15 mouse cellular contexts compared by ENCODE assay signal in genomic region chr2:109848305-109848704, GRCm38 (mm10). TPM values are rescaled to one million over a fixed set of nuclear protein-coding genes. Genes with fewer than 3 reads are reported as not detected.
DNase-seq lines count a peak whose midpoint lies in the region; ATAC-seq and TF ChIP-seq lines count a peak whose summit lies in the region.
"Had no signal": no experiment of that assay in that cellular context is flagged by ENCODE, and none has a peak within 500 bp of the region (broad histone marks: within the 10 kb centered on the region; RNA-seq: fewer than 3 reads in every experiment).

No protein-coding gene starts in this region.

- 35% methylated on average over 4 of the region's 4 CpGs for WGBS in forebrain, embryonic 12.5 days
- 27% methylated on average over 4 of the region's 4 CpGs for WGBS in forebrain, embryonic 11.5 days
- 41% methylated on average over 4 of the region's 4 CpGs for WGBS in hindbrain, postnatal 0 days

- TF ChIP-seq CTCF in hindbrain, postnatal 0 days (IDR thresholded peaks at IDR 0.05; ENCODE audit: low read depth): no peak

- H3K4me2 ChIP-seq in forebrain, embryonic 12.5 days: peak overlapping the region; percentile 4
- no peak overlapping the region for H3K4me2 ChIP-seq in forebrain, embryonic 11.5 days (ENCODE audit: low read depth, low read length, severe bottlenecking)
- peak overlapping the region; percentile 25; the same call in 1 of the 2 replicates for H3K4me2 ChIP-seq in hindbrain, postnatal 0 days (ENCODE audit: low read depth, low read length)
- peak overlapping the region; percentile 78 for H3K4me2 ChIP-seq in myocyte (ENCODE audit: low read depth)
- H3K4me2 ChIP-seq: heart, embryonic 15.5 days had no signal

- H3K27me3 ChIP-seq in forebrain, embryonic 12.5 days: no peaks in the 10 kb centered on the region
- no peaks in the 10 kb centered on the region for H3K27me3 ChIP-seq in forebrain, embryonic 11.5 days (ENCODE audit: control insufficient read depth, insufficient read depth, low read length)
- no peaks in the 10 kb centered on the region for H3K27me3 ChIP-seq in hindbrain, postnatal 0 days (ENCODE audit: insufficient read depth, low read length)
- H3K27me3 ChIP-seq in myocyte (ENCODE audit: control insufficient read depth, insufficient read depth, insufficient read length): no peaks in the 10 kb centered on the region
- H3K27me3 ChIP-seq: heart, embryonic 15.5 days had no signal

- H3K4me3 ChIP-seq in forebrain, embryonic 12.5 days (replicated peaks): no peak overlapping the region
- H3K4me3 ChIP-seq in forebrain, embryonic 11.5 days (ENCODE audit: low read depth, low read length): no peak overlapping the region
- H3K4me3 ChIP-seq in hindbrain, postnatal 0 days (ENCODE audit: low read length): no peak overlapping the region
- no peak overlapping the region for H3K4me3 ChIP-seq in myocyte
- H3K4me3 ChIP-seq: erythroblast, embryonic 14.5 days; heart, embryonic 15.5 days had no signal

- no peak for ATAC-seq in forebrain, embryonic 12.5 days (ENCODE audit: low FRiP score)
- ATAC-seq in forebrain, embryonic 11.5 days (replicated peaks; ENCODE audit: low FRiP score): no peak
- no peak for ATAC-seq in hindbrain, postnatal 0 days
- ATAC-seq: intestine, embryonic 16.5 days had no signal

- H3ac ChIP-seq in myocyte (ENCODE audit: control insufficient read depth, insufficient read length): no peak overlapping the region

- no peak overlapping the region for H3K9ac ChIP-seq in forebrain, embryonic 12.5 days
- H3K9ac ChIP-seq in forebrain, embryonic 11.5 days (ENCODE audit: low read length): no peak overlapping the region
- no peak overlapping the region for H3K9ac ChIP-seq in hindbrain, postnatal 0 days (replicated peaks; ENCODE audit: low read length)
- H3K9ac ChIP-seq: heart, embryonic 15.5 days; liver, embryonic 14.5 days had no signal

- H3K27ac ChIP-seq in forebrain, embryonic 12.5 days: no peak overlapping the region
- H3K27ac ChIP-seq in forebrain, embryonic 11.5 days (ENCODE audit: low read depth, low read length): no peak overlapping the region
- H3K27ac ChIP-seq in hindbrain, postnatal 0 days: no peak overlapping the region
- H3K27ac ChIP-seq: heart, embryonic 15.5 days; liver, embryonic 14.5 days; macrophage had no signal

- no peaks in the 10 kb centered on the region for H3K79me2 ChIP-seq in myocyte (ENCODE audit: control insufficient read depth, insufficient read depth)

- H3K4me1 ChIP-seq in forebrain, embryonic 12.5 days: peaks cover 7% of the 10 kb centered on the region
- no peaks in the 10 kb centered on the region for H3K4me1 ChIP-seq in forebrain, embryonic 11.5 days (replicated peaks; ENCODE audit: control insufficient read depth, insufficient read depth, low read length)
- H3K4me1 ChIP-seq in hindbrain, postnatal 0 days (ENCODE audit: insufficient read depth, low read length): no peaks in the 10 kb centered on the region
- H3K4me1 ChIP-seq: heart, embryonic 15.5 days had no signal

- DNase-seq in forebrain, embryonic 11.5 days (ENCODE audit: low spot score): no peak
- peak; percentile 5 for DNase-seq in embryo, embryonic 9.5 days (ENCODE audit: extremely low spot score)
- DNase-seq in hindbrain, postnatal 0 days (ENCODE audit: low spot score): no peak
- no peak for DNase-seq in cerebellum, adult 8-10 months
- no peak for DNase-seq in adrenal gland, postnatal 4 days (ENCODE audit: low spot score in 2 of 2)
- no peak for DNase-seq in layer of hippocampus, postnatal 36 days
- DNase-seq: adrenal gland, adult 2 months; right cerebral cortex, postnatal 4 days had no signal

- no peaks in the 10 kb centered on the region for H3K9me3 ChIP-seq in forebrain, embryonic 12.5 days
- H3K9me3 ChIP-seq in forebrain, embryonic 11.5 days (ENCODE audit: control insufficient read depth, low read length): no peaks in the 10 kb centered on the region
- no peaks in the 10 kb centered on the region for H3K9me3 ChIP-seq in hindbrain, postnatal 0 days (ENCODE audit: low read length)
- H3K9me3 ChIP-seq: heart, embryonic 15.5 days had no signal

- TF ChIP-seq POLR2A in myocyte (IDR thresholded peaks at IDR 0.05; ENCODE audit: insufficient read length, low read depth): no peak

- no peaks in the 10 kb centered on the region for H3K36me3 ChIP-seq in forebrain, embryonic 12.5 days (replicated peaks)
- H3K36me3 ChIP-seq in forebrain, embryonic 11.5 days (ENCODE audit: control insufficient read depth, insufficient read depth, low read length): no peaks in the 10 kb centered on the region
- no peaks in the 10 kb centered on the region for H3K36me3 ChIP-seq in hindbrain, postnatal 0 days (ENCODE audit: insufficient read depth, low read length)
- H3K36me3 ChIP-seq in myocyte (ENCODE audit: control insufficient read depth, insufficient read depth): no peaks in the 10 kb centered on the region
- H3K36me3 ChIP-seq: heart, embryonic 15.5 days had no signal

TF ChIP-seq in myocyte, 11 proteins besides CTCF, POLR2A, EP300 and RAD21:
- TF ChIP-seq MYOG (IDR thresholded peaks at IDR 0.05; ENCODE audit: control insufficient read depth in 1 of 3, insufficient read depth in 1 of 3, insufficient read length in 2 of 3, low read depth in 2 of 3): peak in 2 of 3 experiments; percentile 33 to 62
- no peak for TF ChIP-seq E2F4 (IDR thresholded peaks at IDR 0.05; ENCODE audit: insufficient read depth)
- TF ChIP-seq MAX (IDR thresholded peaks at IDR 0.05; ENCODE audit: low read depth): no peak
- TF ChIP-seq SRF (IDR thresholded peaks at IDR 0.05; ENCODE audit: control insufficient read depth, insufficient read length, low read depth): no peak
- TF ChIP-seq USF1 (IDR thresholded peaks at IDR 0.05; ENCODE audit: low read depth): no peak
- no peak for TF ChIP-seq TCF3 (IDR thresholded peaks at IDR 0.05; ENCODE audit: insufficient read length, low read depth)
- no peak for TF ChIP-seq CEBPB (IDR thresholded peaks at IDR 0.05; ENCODE audit: insufficient read depth, poor library complexity, severe bottlenecking)
- no peak for TF ChIP-seq TCF12 (IDR thresholded peaks at IDR 0.05; ENCODE audit: insufficient read depth, poor library complexity, severe bottlenecking)
- TF ChIP-seq MYOD1 (IDR thresholded peaks at IDR 0.05; ENCODE audit: control insufficient read depth in 1 of 3, insufficient read length in 2 of 3, low read depth in 2 of 3): peak; percentile 66 to 92 (median 91)
- TF ChIP-seq REST (IDR thresholded peaks at IDR 0.05; ENCODE audit: insufficient read depth, insufficient read length): no peak
- no peak for TF ChIP-seq POLR2AphosphoS2 (IDR thresholded peaks at IDR 0.05; ENCODE audit: insufficient read length, low read depth)

RNA-seq across cellular contexts. Expression of gene Lin7c, which starts 42.3 kb away (rescaled TPM):
- 152 and 163 TPM in 2 replicates for polyA plus RNA-seq in forebrain, embryonic 12.5 days (2016; fragmentation: Nextera tagmentation; extraction: Ambion mirVana)
- 118 and 126 TPM in 2 replicates for polyA plus RNA-seq in forebrain, embryonic 11.5 days (2014; fragmentation: Nextera tagmentation; extraction: Ambion mirVana)
- 147 and 171 TPM in 2 replicates for total RNA-seq in hindbrain, postnatal 0 days (2014; rRNA removed)
- polyA plus RNA-seq in hindbrain, postnatal 0 days (2015; fragmentation: Nextera tagmentation; extraction: Ambion mirVana): 153 and 158 TPM in 2 replicates
- polyA plus RNA-seq in myocyte (2012; fragmentation: generic; extraction: Trizol): 7.0 TPM
- total RNA-seq in adrenal gland, postnatal 4 days (2021): 10 to 100 TPM; 91.0 to 94.8 TPM
- 100 to 1,000 TPM; 117 to 125 TPM for total RNA-seq in layer of hippocampus, postnatal 36 days (2021)

Comparison
In these comparisons a context has a peak if more than half of its experiments do, and no peak if none do; other contexts are left out.
1. RNA of gene Lin7c, which starts 42.3 kb away (polyA plus RNA-seq): 153 to 158 TPM in hindbrain, postnatal 0 days, 152 to 163 TPM in forebrain, embryonic 12.5 days and 118 to 126 TPM in forebrain, embryonic 11.5 days; 7.0 TPM in myocyte (single experiment); every median in the first group is over 10 times any median in the second.